Mouse (Mus musculus) E14TG2a.4 (cell line): Measurements from ENCODE around the gene Akr1a1.

Source experiments
- CTCF ChIP-seq: conservative IDR thresholded peaks from 2 replicates; pipeline ENCODE4 v1.5.1; 2014; ENCODE audit warnings: low read length
- POU5F1 ChIP-seq: IDR thresholded peaks from 2 replicates; pipeline ENCODE4 v1.6.1; 2014; ENCODE audit warnings: low read length, borderline replicate concordance

GRCm38 (mm10) chr4:116650365-116650764 lies 1.1 kb downstream of the Akr1a1 start:
- TF ChIP-seq CTCF (no peak), POU5F1 (no peak)
